Mouse (Mus musculus): ENCODE measurements around the gene Thra. TPM values are rescaled to one million over a fixed set of nuclear protein-coding genes. Genes with fewer than 3 reads are reported as not detected.

Thra gene
- polyA plus RNA-seq, 1 experiment from 2014 or later = 175 TPM

Other genes with a start within 250 kb of the Thra start
- 0.05 TPM in 1 of 2 replicates, not detected in the other for gene Ikzf3, start 194.6 kb upstream of the Thra start, polyA plus RNA-seq (2014; fragmentation: Nextera tagmentation; extraction: Ambion mirVana)
- not detected in 2 replicates for gene Zpbp2, start 189.5 kb upstream of the Thra start, polyA plus RNA-seq (2014; fragmentation: Nextera tagmentation; extraction: Ambion mirVana)
- 17.1 and 53.4 TPM in 2 replicates for gene Ormdl3, start 153.3 kb upstream of the Thra start, polyA plus RNA-seq (2014; fragmentation: Nextera tagmentation; extraction: Ambion mirVana)
- gene Lrrc3c, start 142.3 kb upstream of the Thra start, polyA plus RNA-seq (2014; fragmentation: Nextera tagmentation; extraction: Ambion mirVana) = not detected in 2 replicates
- 0.71 and 1.4 TPM in 2 replicates for gene Gm12355, start 115.0 kb upstream of the Thra start, polyA plus RNA-seq (2014; fragmentation: Nextera tagmentation; extraction: Ambion mirVana)
- not detected in 2 replicates for gene Gsdma3, start 114.3 kb upstream of the Thra start, polyA plus RNA-seq (2014; fragmentation: Nextera tagmentation; extraction: Ambion mirVana)
- not detected in 2 replicates for gene Gsdma2, start 93.9 kb upstream of the Thra start, polyA plus RNA-seq (2014; fragmentation: Nextera tagmentation; extraction: Ambion mirVana)
- gene Gsdma, start 76.3 kb upstream of the Thra start, polyA plus RNA-seq (2014; fragmentation: Nextera tagmentation; extraction: Ambion mirVana) = not detected in 2 replicates
- gene Psmd3, start 58.1 kb upstream of the Thra start, polyA plus RNA-seq (2014; fragmentation: Nextera tagmentation; extraction: Ambion mirVana) = 135 and 164 TPM in 2 replicates
- gene Csf3, start 39.4 kb upstream of the Thra start, polyA plus RNA-seq (2014; fragmentation: Nextera tagmentation; extraction: Ambion mirVana) = not detected in 2 replicates
- 65.7 and 81.1 TPM in 2 replicates for gene Med24, start 11.2 kb upstream of the Thra start, polyA plus RNA-seq (2014; fragmentation: Nextera tagmentation; extraction: Ambion mirVana)
- 3.0 TPM in 2 replicates for gene Nr1d1, start 34.7 kb downstream of the Thra start, polyA plus RNA-seq (2014; fragmentation: Nextera tagmentation; extraction: Ambion mirVana)
- 25.0 and 35.9 TPM in 2 replicates for gene Msl1, start 54.9 kb downstream of the Thra start, polyA plus RNA-seq (2014; fragmentation: Nextera tagmentation; extraction: Ambion mirVana)
- gene Casc3, start 64.3 kb downstream of the Thra start, polyA plus RNA-seq (2014; fragmentation: Nextera tagmentation; extraction: Ambion mirVana) = 46.6 and 57.3 TPM in 2 replicates
- gene Rapgefl1, start 96.1 kb downstream of the Thra start, polyA plus RNA-seq (2014; fragmentation: Nextera tagmentation; extraction: Ambion mirVana) = 8.8 and 9.6 TPM in 2 replicates
- 5.4 and 6.1 TPM in 2 replicates for gene Wipf2, start 123.0 kb downstream of the Thra start, polyA plus RNA-seq (2014; fragmentation: Nextera tagmentation; extraction: Ambion mirVana)
- gene Cdc6, start 167.2 kb downstream of the Thra start, polyA plus RNA-seq (2014; fragmentation: Nextera tagmentation; extraction: Ambion mirVana) = 2.5 and 5.6 TPM in 2 replicates
- gene Rara, start 187.2 kb downstream of the Thra start, polyA plus RNA-seq (2014; fragmentation: Nextera tagmentation; extraction: Ambion mirVana) = 8.8 and 11.0 TPM in 2 replicates
- 0.70 and 2.0 TPM in 2 replicates for gene Gjd3, start 242.4 kb downstream of the Thra start, polyA plus RNA-seq (2014; fragmentation: Nextera tagmentation; extraction: Ambion mirVana)